Mouse (Mus musculus): ENCODE measurements around the gene Bhlha15.

Bhlha15 gene

DNA sequence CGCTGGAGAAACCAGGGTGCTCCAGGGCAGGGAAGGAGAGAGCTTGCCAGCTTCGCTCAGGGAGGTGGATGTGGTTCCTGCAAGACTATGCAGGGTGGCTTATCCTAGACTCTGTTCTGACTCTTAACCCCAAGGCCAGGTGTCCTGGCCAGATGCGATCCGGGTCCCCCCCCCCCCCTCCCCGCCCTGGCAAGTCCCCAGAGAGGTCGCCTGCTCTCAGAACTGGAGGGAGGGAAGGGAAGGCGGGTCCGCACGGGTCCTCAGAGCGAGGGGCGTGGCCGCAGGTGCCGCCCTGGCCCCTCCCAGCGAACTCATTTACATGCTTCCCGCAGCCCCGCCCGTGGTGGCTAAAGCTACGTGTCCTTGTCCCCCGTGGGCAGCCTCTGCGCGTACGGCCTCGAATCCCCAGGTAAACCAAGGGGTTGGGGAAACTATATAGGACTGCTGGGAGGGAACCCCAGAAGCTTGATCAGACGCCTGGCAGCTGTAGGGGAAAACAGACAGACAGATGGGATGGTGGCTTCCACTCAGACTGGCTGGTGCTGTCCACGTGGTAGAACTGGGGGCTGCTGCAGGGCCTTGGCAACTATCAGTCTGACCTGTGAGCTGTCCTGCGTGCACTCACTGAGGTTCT lies at the start of gene Bhlha15:
Gene Bhlha15, plus strand, starts transcription at position 337 of the 634 bp plus-strand sequence.
- DNase-seq, result peak in 1 of 2 experiments; percentile 55

DNA sequence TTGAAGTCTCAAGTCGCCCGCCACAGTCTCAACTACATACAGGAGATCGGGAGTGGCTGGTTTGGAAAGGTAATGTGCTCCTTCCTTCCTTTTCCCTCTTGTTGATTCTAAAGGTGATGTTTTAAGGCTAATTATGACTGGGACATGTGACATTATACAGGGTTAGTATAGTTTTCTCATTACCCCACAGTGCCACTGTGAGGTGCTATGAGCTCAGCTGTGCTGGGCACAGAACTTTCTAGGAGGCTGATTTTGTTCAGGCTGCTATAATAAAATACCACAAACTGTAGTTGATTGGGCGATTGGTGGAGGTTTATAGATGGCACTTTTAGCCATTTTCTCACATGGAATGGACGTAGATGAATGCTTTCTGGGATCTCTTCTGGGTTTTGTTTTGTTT lies 46.6 kb upstream of the Bhlha15 start:
- DNase-seq, result no peak

GRCm38 (mm10) chr5:144146898-144147297 lies 43.2 kb upstream of the Bhlha15 start:
- no peak for DNase-seq

GRCm38 (mm10) chr5:144149530-144149929 lies 40.6 kb upstream of the Bhlha15 start:
- no peak for DNase-seq

- DNase-seq, result no peak
Observed at GRCm38 (mm10) chr5:144151270-144151669, 38.8 kb upstream of the Bhlha15 start.

DNA sequence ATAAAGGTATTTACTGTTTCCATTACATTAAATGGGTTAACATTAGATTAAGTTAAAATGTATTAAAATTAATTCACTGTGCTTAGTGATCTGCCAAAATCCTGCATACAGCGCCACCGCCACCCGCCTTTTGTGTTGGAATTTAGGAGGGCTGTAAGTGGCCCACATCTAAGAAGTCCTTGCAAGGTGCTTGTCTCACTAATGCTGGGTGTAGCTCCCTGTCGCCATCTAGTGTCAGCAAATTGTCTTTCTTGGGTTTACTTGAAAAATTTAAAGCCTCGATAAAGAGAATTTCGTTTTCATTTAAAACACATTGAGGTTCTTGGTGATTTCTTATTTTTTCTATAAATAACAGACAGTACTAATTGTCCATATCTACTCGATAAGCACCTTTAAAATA lies 35.6 kb upstream of the Bhlha15 start:
- DNase-seq, result peak; percentile 85 to 86

DNA sequence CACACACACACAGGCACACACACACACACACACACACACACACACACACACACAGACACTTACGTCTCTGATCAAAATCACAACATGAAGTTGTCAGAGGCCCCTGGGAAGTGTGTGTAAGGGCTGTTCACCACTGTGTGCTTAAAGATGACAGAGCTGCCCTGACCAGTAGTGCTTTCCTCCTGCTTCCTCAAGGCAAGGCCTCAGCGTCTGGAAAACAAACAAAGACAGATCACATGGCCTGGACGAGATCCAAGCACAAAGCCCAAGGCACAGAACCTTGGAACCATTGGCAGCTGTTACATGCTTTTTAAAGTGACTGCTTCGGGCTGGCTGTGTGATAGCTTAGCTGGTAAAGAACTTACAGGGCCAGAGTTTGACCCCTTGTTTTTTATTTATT lies 31.5 kb upstream of the Bhlha15 start:
- DNase-seq, result peak; percentile 46 to 63

DNA sequence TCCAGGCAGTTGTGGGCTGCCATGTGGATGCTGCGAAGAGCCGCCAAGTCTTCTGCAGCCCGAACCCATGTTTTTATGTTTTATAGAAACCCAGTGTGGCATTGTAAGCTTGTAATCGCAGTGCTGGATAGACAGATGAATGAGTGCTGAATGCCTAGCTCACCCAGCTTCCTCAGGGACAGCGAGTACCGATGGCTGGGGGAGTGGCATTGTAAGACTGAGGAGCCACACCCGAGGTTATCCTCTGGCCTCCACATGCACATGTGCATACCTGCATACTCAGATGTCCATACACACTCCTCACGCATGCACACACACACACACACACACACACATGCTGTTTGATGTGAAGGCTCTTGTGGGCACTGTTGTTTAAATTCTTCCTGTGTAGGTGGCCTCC lies 30.9 kb upstream of the Bhlha15 start:
- DNase-seq, result no peak

DNA sequence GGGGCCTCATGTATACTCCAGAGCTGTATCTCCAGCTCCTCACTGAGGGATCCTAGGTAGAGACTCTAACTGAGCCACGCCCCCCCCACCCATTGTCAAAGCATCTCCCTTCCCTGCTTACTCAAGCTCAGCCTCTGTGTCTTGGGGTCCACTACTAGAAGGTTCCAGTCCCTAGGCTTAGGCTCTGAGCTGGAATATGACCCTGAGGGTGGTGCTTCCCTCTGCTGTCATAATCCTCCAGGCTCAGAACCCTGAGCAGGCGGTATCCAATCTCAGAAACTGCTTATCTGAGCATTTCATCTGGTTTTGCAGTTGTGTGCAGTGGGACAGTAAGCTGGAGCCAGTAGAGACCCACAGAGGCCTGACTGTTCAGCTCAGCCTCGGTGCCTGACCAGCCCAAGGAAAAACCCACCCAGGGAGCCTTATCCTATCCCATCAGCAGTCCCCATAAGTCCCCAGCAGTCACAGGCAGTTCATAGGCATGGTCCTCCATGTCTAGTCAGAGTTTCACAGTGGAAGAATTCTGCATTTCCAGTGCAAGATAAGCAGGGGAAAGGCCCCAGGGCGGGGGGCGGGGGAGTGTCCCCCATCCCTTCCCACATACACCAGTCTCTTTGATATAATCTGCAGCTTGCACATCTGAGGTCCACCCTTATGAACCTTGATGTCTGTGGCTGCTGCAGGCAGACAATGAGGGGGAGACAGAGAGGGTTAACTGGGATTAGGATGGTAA lies 27.8 kb upstream of the Bhlha15 start:
- no peak for DNase-seq

- peak; percentile 69 to 70 for DNase-seq
Observed at GRCm38 (mm10) chr5:144162813-144163517, 27.1 kb upstream of the Bhlha15 start.

DNA sequence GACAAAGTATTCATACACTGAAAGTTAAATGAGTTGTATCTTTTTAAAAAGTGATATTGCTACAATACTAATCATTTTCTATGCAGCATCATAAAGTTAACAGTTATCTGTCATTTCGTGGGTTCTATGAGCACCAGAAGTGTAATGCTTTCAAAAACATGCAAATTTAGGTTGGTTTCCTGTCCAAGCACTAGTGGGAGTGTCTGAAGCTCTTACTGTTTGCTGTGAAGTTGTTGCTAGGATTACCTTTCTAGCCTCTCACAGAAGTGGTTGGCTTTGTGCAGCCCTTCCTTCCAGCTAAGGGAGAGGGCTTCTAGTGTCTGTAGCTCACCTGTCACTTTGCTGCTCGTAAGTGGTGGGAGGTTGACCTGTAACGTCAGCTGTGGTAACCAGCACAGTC lies 24.3 kb upstream of the Bhlha15 start:
- no peak for DNase-seq

- peak; percentile 60 to 67 for DNase-seq
Observed at GRCm38 (mm10) chr5:144169275-144169975, 20.7 kb upstream of the Bhlha15 start.

DNA sequence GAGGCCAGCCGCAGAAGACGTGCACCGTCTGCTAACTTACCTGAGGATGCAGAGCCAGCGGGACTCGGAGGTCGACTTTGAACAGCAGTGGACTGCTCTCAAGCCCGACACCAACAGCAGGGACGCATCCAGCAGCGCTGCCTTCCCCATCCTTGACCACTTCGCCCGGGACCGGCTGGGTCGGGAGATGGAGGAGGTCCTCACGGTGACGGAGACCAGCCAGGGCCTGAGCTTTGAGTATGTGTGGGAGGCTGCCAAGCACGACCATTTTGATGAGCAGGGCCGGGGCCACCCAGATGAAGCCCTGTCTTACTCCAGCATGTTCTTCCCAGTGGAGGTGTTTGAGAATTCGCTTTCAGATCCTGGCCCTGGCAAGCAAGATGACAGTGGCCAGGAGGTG lies 16.4 kb upstream of the Bhlha15 start:
- no peak for DNase-seq

GRCm38 (mm10) chr5:144178216-144178615 lies 11.9 kb upstream of the Bhlha15 start:
- no peak for DNase-seq

GRCm38 (mm10) chr5:144181249-144181648 lies 8.8 kb upstream of the Bhlha15 start:
- no peak for DNase-seq

DNA sequence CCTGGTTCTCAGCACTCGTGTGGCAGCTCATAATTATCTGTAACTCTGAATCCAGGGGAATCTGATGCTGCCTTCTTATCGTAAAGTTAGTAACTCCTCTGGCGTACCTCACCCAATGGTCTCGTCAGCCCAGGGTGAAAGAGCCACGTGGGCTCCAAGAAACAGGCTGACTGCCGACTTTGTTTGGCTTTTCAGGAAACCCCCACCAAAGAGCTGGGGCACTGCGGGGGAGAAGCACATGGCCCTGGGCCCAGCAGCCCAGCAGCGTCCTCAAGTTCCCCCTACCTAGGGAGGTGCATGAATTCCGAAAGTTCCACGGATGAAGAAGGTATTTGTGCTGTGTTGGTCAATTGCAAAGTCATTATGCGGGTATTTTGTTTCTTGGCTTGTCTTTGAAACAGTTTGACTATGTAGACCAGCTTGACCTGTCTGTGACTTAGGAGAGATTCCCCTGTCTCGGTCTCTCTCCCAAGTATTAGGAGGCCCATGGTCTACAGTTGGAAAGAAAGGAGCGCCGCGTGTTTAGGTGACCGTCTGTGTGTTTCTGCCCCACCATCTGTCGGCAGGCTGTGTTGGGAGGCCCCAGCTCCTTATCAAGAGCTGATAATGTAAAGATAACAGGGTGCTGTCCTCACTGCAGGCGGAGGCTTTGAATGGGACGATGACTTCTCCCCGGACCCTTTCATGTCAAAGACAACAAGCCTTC lies 7.4 kb upstream of the Bhlha15 start:
- DNase-seq, result no peak

DNA sequence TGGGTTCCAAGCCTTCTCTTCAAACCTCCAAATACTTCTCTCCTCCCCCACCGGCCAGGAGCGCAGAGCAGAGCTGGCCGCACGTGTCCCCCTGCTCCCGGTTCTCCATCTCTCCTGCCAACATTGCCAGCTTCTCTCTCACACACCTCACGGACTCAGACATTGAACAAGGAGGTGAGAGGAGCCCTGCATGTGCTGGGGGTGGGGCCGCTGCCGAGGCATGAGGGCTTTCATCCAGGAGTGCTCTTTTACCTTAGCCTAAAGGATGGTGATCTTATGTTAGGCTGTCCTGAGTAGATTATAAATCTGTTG lies 6.9 kb upstream of the Bhlha15 start:
- no peak for DNase-seq

DNA sequence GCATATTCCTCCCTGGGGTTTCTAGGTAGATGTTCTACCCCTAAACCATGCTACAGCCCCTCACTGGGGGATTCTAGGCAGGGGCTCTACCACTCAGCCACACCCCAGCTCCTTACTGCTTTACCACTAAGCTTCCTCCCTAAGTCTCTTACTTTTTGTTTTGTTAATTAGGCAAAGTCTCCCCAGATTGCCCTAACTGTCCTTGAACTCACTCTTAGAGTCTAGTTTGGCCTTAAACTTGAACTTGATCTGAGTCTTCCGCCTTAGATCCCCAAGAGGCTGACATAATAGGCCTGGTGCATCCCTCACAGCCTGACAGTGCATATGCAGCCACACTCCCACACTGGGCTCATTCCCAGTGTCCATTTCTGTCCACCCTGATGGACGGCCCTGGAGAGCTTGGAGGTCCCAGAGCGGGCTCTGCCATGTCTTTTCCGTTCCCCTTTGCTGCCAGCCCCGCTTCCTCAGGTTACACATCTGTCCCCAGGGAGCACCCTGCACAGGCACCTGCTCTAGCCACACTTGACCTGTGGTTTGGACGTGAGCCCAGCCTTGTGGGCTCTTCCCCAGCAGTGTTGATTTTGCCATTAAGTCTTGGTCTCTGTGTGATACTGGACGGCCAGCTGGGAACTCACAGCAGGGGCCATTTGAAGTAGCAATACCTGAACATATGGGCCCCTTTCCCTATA lies 6.3 kb upstream of the Bhlha15 start:
- no peak for DNase-seq

DNA sequence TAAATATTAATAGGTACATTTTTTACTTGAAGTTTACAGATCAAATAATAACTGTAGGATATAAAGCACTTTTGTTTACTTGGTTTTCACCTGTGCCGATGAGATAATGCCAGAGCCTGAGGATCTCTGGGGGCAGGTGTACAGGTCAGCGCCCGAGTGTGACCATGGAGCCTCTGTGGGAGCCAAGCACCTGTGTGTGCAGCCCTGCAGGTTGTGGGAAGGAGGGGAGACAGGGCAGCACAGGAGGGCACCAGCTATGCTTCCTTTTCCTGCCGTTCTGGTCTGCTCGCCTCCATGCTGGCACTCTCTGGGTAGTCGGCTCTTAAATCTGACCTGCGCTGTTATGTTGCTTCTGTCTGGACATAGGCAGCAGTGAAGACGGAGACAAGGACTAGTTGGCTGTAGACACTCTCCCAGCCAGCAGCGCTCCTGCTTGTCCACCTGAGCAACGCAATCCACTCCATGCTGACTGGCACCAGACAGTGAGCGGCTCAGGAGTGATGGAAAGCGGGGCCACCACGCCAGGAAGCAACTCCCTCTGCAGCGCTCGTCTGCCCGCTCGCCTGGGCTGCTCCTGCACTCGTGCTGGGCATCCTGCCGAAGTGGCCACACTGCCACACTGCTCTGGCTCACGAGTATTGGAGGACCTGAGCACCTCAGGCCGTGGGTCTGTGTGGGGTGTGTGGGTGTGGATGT lies 5.6 kb upstream of the Bhlha15 start:
- DNase-seq, result no peak

DNA sequence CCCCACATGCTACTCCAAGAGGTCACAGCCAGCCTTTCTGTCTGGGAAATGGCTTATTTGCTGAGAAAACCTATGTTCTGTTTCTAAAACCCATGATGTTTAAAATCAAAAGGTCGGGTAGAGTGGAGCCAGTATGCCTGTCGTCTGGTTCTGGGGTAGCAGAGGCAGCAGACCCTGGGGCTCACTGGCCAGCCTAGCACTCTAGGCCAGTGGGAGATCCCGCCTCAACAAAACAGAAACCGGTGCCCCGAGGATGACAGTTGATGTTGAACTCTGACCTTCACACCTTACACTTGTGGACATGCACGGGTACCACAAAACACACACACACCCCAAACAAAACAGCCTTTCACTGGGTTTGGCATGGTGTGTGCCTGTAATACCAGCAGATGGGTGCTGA lies 1.7 kb upstream of the Bhlha15 start:
- no peak for DNase-seq

- DNase-seq, result no peak
Observed at GRCm38 (mm10) chr5:144189327-144189726, 759 bp upstream of the Bhlha15 start.

GRCm38 (mm10) chr5:144191026-144191425 lies 940 bp downstream of the Bhlha15 start:
- DNase-seq, result no peak

Measured in cerebellum, postnatal 14 days (tissue).